Mouse (Mus musculus) lung, embryonic 16.5 days (tissue): ENCODE data around the gene Mip. TPM values are rescaled to one million over a fixed set of nuclear protein-coding genes. Genes with fewer than 3 reads are reported as not detected.
A peak's percentile ranks its signal among the peaks of the same experiment; 100 is the strongest.
"Not testable (repeated sequence)": the region's sequence is repeated elsewhere in the genome, so short reads cannot be mapped to it uniquely, and the experiment has no call there.

ENCODE experiments used
- ATAC-seq: fragments of 200-750 bp; cut with Nextera tagmentation; 2 replicates; pipeline ENCODE4 v1.8.0; 2017; ENCODE audit warnings: low read depth, mild to moderate bottlenecking, moderate library complexity
- H3K27ac ChIP-seq: fragments of 300-500 bp; sonication (generic); 2 replicates; pipeline ENCODE4 v1.5.1; 2014; ENCODE audit warnings: mild to moderate bottlenecking, control low read depth, low read length
- H3K27me3 ChIP-seq: fragments of 300-500 bp; sonication (generic); 2 replicates; pipeline ENCODE4 v1.6.1; 2014; ENCODE audit warnings: low read depth, low read length, mixed read lengths; ENCODE audit not compliant: control insufficient read depth, insufficient read depth
- H3K36me3 ChIP-seq: fragments of 300-500 bp; sonication (generic); 2 replicates; pipeline ENCODE4 v1.6.1; 2014; ENCODE audit warnings: low read length; ENCODE audit not compliant: control insufficient read depth, insufficient read depth
- H3K4me1 ChIP-seq: fragments of 300-500 bp; sonication (generic); replicated peaks from 2 replicates; pipeline ENCODE4 v1.6.1; 2014; ENCODE audit warnings: low read length, mixed read lengths; ENCODE audit not compliant: control insufficient read depth, insufficient read depth
- H3K4me2 ChIP-seq: fragments of 300-500 bp; sonication (generic); 2 replicates; pipeline ENCODE4 v1.6.1; 2014; ENCODE audit warnings: low read depth, low read length, control low read depth
- H3K4me3 ChIP-seq: fragments of 300-500 bp; sonication (generic); 2 replicates; pipeline ENCODE4 v1.5.1; 2014; ENCODE audit warnings: mild to moderate bottlenecking, low read length, control low read depth
- H3K9ac ChIP-seq: fragments of 300-500 bp; sonication (generic); 2 replicates; pipeline ENCODE4 v1.6.1; 2014; ENCODE audit warnings: low read length, control low read depth
- H3K9me3 ChIP-seq: fragments of 300-500 bp; sonication (generic); 2 replicates; pipeline ENCODE4 v1.6.1; 2016; ENCODE audit warnings: low read length; ENCODE audit not compliant: control insufficient read depth
- WGBS: fragments of 180-500 bp; shearing (Covaris S2); extraction: QIAGEN DNeasy Blood & Tissue Kit; methylation state at CpG from one replicate; pipeline ENCODE4 v1.1.7; 2014; 5-methylcytosine and 5-hydroxymethylcytosine counted together
- polyA plus RNA-seq: library from polyadenylated mRNA; unstranded; fragments of >200 nt; fragmentation: Nextera tagmentation; extraction: Ambion mirVana; gene quantifications from 2 replicates; pipeline ENCODE4 v1.2.1, GENCODE M21; 2015

Gene Mip
- polyA plus RNA-seq, 1 experiment from 2014 or later: not detected

DNA sequence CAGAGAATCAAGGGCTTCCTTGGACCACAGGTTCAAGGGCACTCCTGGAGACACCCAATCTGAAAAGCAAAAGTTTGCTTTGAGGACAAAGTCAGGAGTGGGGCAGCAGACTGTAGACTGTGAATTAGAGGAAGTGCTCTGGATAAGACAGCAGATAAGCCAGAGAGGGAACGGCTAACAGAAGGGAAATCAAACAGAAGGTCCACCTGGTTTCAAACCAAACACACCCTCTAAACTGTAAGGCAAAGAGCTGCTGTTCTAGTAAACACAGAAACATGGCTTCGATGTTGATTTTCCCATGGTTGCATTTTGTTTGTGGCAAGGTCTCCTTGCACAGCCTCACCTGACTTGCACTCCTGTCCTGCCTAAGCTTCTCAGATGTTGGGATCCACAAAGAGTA is 34.2 kb upstream of the Mip start:
- no peaks in the 10 kb centered on the region for H3K9me3 ChIP-seq
- H3K27me3 ChIP-seq: peaks cover 5% of the 10 kb centered on the region; the same call in 1 of the 2 replicates
- no peak overlapping the region for H3K27ac ChIP-seq
- H3K9ac ChIP-seq: no peak overlapping the region
- ATAC-seq: no peak
- 54% methylated on average over 2 of the region's 2 CpGs for WGBS
- peaks cover 8% of the 10 kb centered on the region for H3K4me1 ChIP-seq
- no peak overlapping the region for H3K4me2 ChIP-seq
- no peaks in the 10 kb centered on the region for H3K36me3 ChIP-seq
- H3K4me3 ChIP-seq: no peak overlapping the region

DNA sequence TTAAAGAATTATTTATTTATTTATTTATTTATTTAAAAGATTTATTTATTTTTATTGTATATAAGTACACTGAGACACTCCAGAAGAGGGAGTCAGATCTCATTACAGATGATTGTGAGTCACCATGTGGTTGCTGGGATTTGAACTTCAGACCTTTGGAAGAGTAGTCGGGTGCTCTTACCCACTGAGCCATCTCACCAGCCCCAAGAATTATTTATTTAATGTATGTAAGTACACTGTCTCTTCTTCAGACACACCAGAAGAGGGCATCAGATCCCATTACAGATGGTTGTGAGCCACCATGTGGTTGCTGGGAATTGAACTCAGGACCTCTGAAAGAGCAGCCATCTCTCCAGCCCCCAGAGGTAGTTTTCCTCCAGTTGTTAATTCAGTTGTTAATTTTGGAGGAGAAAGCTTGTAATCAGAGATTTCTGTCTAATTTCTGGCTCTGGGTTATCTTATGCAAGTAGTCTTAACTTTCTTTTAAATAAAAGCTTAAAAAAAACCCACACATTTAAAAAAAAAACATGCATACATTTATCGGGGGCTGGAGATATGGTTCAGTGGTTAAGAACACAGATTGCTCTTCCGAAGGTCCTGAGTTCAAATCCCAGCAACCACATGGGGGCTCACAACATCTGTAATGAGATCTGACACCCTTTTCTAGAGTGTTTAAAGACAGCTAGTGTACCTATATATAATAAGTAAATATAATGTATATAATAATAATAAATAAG is 33.4 kb upstream of the Mip start:
- H3K4me3 ChIP-seq, H3K4me2 ChIP-seq, H3K4me1 ChIP-seq, H3K9me3 ChIP-seq, H3K27me3 ChIP-seq, ATAC-seq, H3K36me3 ChIP-seq, H3K9ac ChIP-seq, H3K27ac ChIP-seq: not testable (repeated sequence)
- 85% methylated on average over 3 of the region's 3 CpGs for WGBS

DNA sequence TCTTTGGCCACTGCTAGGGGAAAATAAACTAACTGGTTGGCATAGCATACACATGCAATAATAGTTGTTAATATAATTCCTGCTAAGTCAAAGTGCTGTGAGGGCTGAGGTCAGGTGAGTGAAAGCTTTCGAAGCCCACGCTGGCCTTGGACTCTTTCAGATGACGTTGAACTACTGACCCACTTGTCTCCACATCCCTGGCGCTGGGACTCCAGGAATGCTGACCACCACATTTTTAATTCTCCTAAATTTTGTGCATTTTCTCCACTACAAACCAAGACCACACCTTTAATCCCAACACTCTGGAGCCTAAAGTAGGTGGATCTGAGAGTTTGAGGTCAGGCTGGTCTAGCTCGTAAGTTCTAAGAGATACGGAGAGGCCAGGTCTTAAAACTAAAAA is 32.5 kb upstream of the Mip start:
- no peak for ATAC-seq
- no peaks in the 10 kb centered on the region for H3K36me3 ChIP-seq
- WGBS: 87% methylated on average over 6 of the region's 6 CpGs
- H3K27ac ChIP-seq: no peak overlapping the region
- H3K27me3 ChIP-seq: peaks cover 5% of the 10 kb centered on the region; the same call in 1 of the 2 replicates
- no peak overlapping the region for H3K4me3 ChIP-seq
- H3K4me1 ChIP-seq: peaks cover 8% of the 10 kb centered on the region
- H3K9me3 ChIP-seq: no peaks in the 10 kb centered on the region
- H3K4me2 ChIP-seq: no peak overlapping the region
- H3K9ac ChIP-seq: no peak overlapping the region

DNA sequence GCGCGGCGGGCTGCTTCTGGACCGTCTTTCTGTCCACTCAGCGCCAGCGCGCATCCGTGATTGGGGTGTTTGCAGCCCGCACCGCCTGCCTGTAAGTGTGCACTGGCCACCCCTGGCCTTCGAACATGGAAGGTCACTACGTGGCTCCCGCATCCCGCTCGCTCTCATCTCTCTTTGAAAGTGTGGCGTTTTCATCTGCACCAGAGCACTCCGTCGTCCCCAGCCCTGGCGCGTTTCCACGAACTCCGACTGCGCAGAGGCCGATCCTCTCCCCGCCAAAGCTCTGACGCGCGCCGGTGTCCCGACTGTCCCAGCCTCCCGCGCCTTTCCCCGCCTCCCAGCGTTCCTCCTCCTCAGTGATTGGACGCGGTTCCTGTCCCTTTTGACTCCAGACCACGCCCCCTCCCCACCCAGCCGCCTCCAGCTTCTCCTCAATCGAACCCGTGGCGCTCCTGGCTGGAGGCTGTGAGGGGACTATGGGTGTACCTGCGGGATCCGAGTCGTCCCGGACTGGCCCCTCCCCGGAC is 31.6 kb upstream of the Mip start, which contains the start of gene Gls2:
Gls2 (plus strand) TSS at position 434 of the 527 bp plus-strand sequence.
- ATAC-seq: peak; percentile 98
- no peaks in the 10 kb centered on the region for H3K36me3 ChIP-seq
- H3K9me3 ChIP-seq: no peaks in the 10 kb centered on the region
- 1% methylated on average over 45 of the region's 46 CpGs for WGBS
- peak within 1 kb of the TSS; percentile 73 for H3K4me3 ChIP-seq
- H3K4me2 ChIP-seq: peak within 1 kb of the TSS; percentile 99
- peak within 1 kb of the TSS; percentile 38; the same call in 1 of the 2 replicates for H3K27ac ChIP-seq
- H3K27me3 ChIP-seq: peaks cover 5% of the 10 kb centered on the region; the same call in 1 of the 2 replicates
- H3K4me1 ChIP-seq: peaks cover 8% of the 10 kb centered on the region
- peak within 1 kb of the TSS; percentile 74 for H3K9ac ChIP-seq

DNA sequence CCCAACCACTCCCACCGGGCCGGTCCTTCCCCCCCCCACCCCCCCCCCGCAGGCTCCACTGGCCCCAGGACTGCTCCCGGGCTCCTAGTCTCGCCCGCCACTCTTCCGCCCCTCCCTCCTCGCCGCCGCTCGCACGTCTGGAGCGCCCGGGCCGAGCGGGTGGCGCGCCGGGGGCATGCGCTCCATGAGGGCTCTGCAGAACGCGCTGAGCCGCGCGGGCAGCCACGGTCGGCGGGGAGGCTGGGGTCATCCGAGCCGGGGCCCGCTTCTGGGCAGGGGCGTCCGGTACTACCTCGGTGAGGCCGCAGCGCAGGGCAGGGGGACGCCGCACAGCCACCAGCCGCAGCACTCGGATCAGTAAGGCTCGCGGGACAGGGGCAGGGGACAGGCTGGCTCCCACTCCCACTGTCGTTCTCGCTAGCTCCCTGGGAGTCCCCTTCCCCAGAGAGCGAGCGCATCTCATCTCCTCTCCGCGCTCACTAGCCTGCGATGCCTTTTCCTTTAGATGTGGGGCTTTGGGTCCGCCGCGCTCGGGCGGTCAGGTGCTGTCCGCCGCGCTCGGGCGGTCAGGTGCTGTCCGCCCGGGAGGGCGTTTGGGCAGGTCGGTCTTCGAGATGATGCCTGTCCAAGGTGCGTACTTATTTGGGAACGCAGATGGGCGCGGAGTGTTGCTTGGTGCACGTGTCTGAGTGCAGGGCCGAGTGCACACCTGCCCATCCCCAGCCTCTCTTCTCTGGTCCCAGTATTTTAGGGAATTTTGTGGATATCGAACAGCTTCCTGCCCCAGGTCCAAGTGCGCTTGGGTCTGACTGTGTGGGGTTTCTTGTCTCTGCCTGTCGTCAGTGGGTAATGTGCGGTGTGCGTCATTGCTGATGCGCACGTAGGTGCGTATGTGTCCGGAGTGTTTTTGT is 30.8 kb upstream of the Mip start:
- no peaks in the 10 kb centered on the region for H3K9me3 ChIP-seq
- no peaks in the 10 kb centered on the region for H3K36me3 ChIP-seq
- H3K4me2 ChIP-seq: peak overlapping the region; percentile 99
- H3K4me1 ChIP-seq: peaks cover 8% of the 10 kb centered on the region
- no peak overlapping the region for H3K27ac ChIP-seq
- H3K27me3 ChIP-seq: peaks cover 5% of the 10 kb centered on the region; the same call in 1 of the 2 replicates
- ATAC-seq: peak; percentile 93
- under 1% methylated on average over 64 of the region's 79 CpGs for WGBS
- peak overlapping the region; percentile 73 for H3K4me3 ChIP-seq
- H3K9ac ChIP-seq: peak overlapping the region; percentile 74

DNA sequence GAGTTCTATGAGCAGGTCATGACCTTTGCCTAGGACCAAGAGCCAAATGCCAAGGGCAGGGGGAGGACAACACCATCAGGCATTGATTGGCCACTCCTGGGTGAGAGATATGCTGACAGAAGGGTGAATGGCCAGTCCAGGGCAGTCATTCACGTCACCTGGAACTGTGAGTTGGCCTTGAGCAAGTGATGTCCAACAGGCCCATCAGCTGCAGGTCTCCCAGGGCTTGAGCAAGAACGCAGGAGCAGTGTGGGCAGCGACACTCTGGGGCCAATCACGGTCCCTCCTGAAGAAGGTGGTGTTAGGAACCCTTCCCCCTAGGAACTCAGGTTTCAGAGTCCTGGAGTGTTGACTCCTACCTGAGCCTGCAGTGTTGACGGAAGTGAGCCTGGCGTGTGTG is 23.8 kb upstream of the Mip start:
- H3K4me1 ChIP-seq: peaks cover 4% of the 10 kb centered on the region; the same call in 1 of the 2 replicates
- no peak for ATAC-seq
- H3K9ac ChIP-seq: no peak overlapping the region
- no peaks in the 10 kb centered on the region for H3K9me3 ChIP-seq
- H3K27ac ChIP-seq: no peak overlapping the region
- H3K4me3 ChIP-seq: no peak overlapping the region
- H3K27me3 ChIP-seq: no peaks in the 10 kb centered on the region
- no peak overlapping the region for H3K4me2 ChIP-seq
- H3K36me3 ChIP-seq: no peaks in the 10 kb centered on the region
- 64% methylated on average over 6 of the region's 6 CpGs for WGBS

DNA sequence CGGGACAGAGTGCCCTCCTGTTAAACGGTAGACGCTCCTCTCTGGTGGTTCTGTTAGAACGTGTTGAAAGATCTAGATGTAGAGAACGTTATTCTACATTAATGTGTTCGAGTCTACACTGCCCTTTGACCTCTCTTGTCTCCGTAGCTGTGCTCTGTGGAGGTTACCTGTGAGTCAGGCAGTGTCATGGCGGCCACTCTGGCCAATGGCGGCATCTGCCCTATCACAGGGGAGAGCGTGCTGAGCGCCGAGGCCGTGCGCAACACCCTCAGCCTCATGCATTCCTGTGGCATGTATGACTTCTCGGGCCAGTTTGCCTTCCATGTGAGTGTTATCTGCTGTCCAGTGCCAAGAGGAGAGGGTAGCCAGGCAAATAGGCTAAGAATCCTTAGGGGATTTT is 20.7 kb upstream of the Mip start:
- Histone ChIP-seq H3K9me3 (no peaks in the 10 kb centered on the region), H3K27ac (no peak overlapping the region), H3K4me3 (no peak overlapping the region), H3K27me3 (no peaks in the 10 kb centered on the region), H3K36me3 (peaks cover 2% of the 10 kb centered on the region; the same call in 1 of the 2 replicates), H3K4me2 (no peak overlapping the region), H3K9ac (no peak overlapping the region), H3K4me1 (peaks cover 4% of the 10 kb centered on the region; the same call in 1 of the 2 replicates)
- 65% methylated on average over 15 of the region's 15 CpGs for WGBS
- ATAC-seq: no peak

DNA sequence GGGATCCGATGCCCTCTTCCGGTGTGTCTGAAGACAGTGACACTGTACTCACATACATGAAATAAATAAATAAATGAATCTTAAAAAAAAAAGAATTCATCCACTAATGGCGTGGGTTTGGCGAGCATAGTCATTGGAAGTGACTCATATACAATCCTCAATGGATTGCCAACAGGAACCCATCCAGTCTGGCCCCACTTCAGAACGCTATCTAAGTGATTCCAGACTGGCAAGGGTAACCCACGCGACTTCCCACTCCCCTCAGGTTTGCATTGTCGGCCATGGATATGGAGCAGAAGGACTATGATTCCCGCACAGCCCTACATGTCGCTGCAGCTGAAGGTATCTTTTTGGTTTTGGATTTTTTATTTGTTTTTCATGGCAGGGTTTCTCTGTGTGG is 17.3 kb upstream of the Mip start:
- H3K27me3 ChIP-seq: no peaks in the 10 kb centered on the region
- no peak overlapping the region for H3K4me3 ChIP-seq
- 87% methylated on average over 10 of the region's 10 CpGs for WGBS
- no peak overlapping the region for H3K27ac ChIP-seq
- H3K9ac ChIP-seq: no peak overlapping the region
- H3K36me3 ChIP-seq: peaks cover 2% of the 10 kb centered on the region; the same call in 1 of the 2 replicates
- no peak overlapping the region for H3K4me2 ChIP-seq
- ATAC-seq: no peak
- H3K9me3 ChIP-seq: no peaks in the 10 kb centered on the region
- peaks cover 12% of the 10 kb centered on the region for H3K4me1 ChIP-seq
